Mouse (Mus musculus): ENCODE measurements at regions not wholly inside any gene's neighbourhood (a gene's known extent, or its start where the extent isn't known, plus 50 kb on each side); places are given as distances from the start of the nearest gene placed in this dataset.
"Not testable (repeated sequence)": the region's sequence is repeated elsewhere in the genome, so short reads cannot be mapped to it uniquely, and the experiment has no call there.

GRCm38 (mm10) chr10:69046008-69046555 lies 105.2 kb upstream of the Rhobtb1 start:
- H3K4me2 ChIP-seq: no peak overlapping the region
- no peak overlapping the region for H3K27ac ChIP-seq
- WGBS: 52% methylated on average over 10 of the region's 10 CpGs
- no peak overlapping the region for H3K4me3 ChIP-seq
- H3K9me3 ChIP-seq (replicated peaks): no peaks in the 10 kb centered on the region
- no peaks in the 10 kb centered on the region for H3K27me3 ChIP-seq
- ATAC-seq (replicated peaks; ENCODE audit: insufficient number of reproducible peaks, insufficient read depth, low FRiP score, low read depth): no peak
- H3K4me1 ChIP-seq (replicated peaks): no peaks in the 10 kb centered on the region
- H3K36me3 ChIP-seq: no peaks in the 10 kb centered on the region
- no peak overlapping the region for H3K9ac ChIP-seq

GRCm38 (mm10) chr10:69078008-69078407 lies 73.2 kb upstream of the Rhobtb1 start:
- H3K4me3 ChIP-seq: no peak overlapping the region
- H3K36me3 ChIP-seq: no peaks in the 10 kb centered on the region
- 66% methylated on average over 11 of the region's 11 CpGs for WGBS
- H3K4me1 ChIP-seq (replicated peaks): no peaks in the 10 kb centered on the region
- H3K27me3 ChIP-seq: no peaks in the 10 kb centered on the region
- H3K4me2 ChIP-seq: no peak overlapping the region
- ATAC-seq (replicated peaks; ENCODE audit: insufficient number of reproducible peaks, insufficient read depth, low FRiP score, low read depth): no peak
- no peaks in the 10 kb centered on the region for H3K9me3 ChIP-seq (replicated peaks)
- no peak overlapping the region for H3K9ac ChIP-seq
- no peak overlapping the region for H3K27ac ChIP-seq

- no peak overlapping the region for H3K4me2 ChIP-seq
- H3K9me3 ChIP-seq (replicated peaks): no peaks in the 10 kb centered on the region
- ATAC-seq (replicated peaks; ENCODE audit: insufficient number of reproducible peaks, insufficient read depth, low FRiP score, low read depth): no peak
- WGBS: 67% methylated on average over 1 of the region's 1 CpGs
- no peaks in the 10 kb centered on the region for H3K27me3 ChIP-seq
- H3K9ac ChIP-seq: no peak overlapping the region
- no peaks in the 10 kb centered on the region for H3K36me3 ChIP-seq
- H3K4me3 ChIP-seq: no peak overlapping the region
- no peaks in the 10 kb centered on the region for H3K4me1 ChIP-seq (replicated peaks)
- no peak overlapping the region for H3K27ac ChIP-seq
These were observed 65.0 kb upstream of the Rhobtb1 start for GRCm38 (mm10) chr10:69086184-69086583.

GRCm38 (mm10) chr10:69091872-69092271 lies 59.4 kb upstream of the Rhobtb1 start:
- 69% methylated on average over 3 of the region's 3 CpGs for WGBS
- Histone ChIP-seq H3K4me2 (no peak overlapping the region), H3K9ac (no peak overlapping the region), H3K9me3 (replicated peaks) (no peaks in the 10 kb centered on the region), H3K4me1 (replicated peaks) (no peaks in the 10 kb centered on the region), H3K27me3 (no peaks in the 10 kb centered on the region), H3K4me3 (no peak overlapping the region), H3K36me3 (no peaks in the 10 kb centered on the region), H3K27ac (no peak overlapping the region)
- no peak for ATAC-seq (replicated peaks; ENCODE audit: insufficient number of reproducible peaks, insufficient read depth, low FRiP score, low read depth)

- no peak for ATAC-seq (replicated peaks; ENCODE audit: insufficient number of reproducible peaks, insufficient read depth, low FRiP score, low read depth)
- Histone ChIP-seq H3K9ac (no peak overlapping the region), H3K36me3 (no peaks in the 10 kb centered on the region), H3K27me3 (no peaks in the 10 kb centered on the region), H3K4me1 (replicated peaks) (peaks cover 7% of the 10 kb centered on the region), H3K9me3 (replicated peaks) (no peaks in the 10 kb centered on the region), H3K27ac (no peak overlapping the region), H3K4me2 (no peak overlapping the region), H3K4me3 (no peak overlapping the region)
- 74% methylated on average over 3 of the region's 3 CpGs for WGBS
These were observed 51.2 kb upstream of the Rhobtb1 start for GRCm38 (mm10) chr10:69100021-69100420.

- not testable (repeated sequence) for H3K4me2 ChIP-seq; H3K4me1 ChIP-seq (replicated peaks); H3K4me3 ChIP-seq; H3K27ac ChIP-seq; H3K9me3 ChIP-seq (replicated peaks); H3K27me3 ChIP-seq; H3K9ac ChIP-seq; H3K36me3 ChIP-seq; ATAC-seq (replicated peaks; ENCODE audit: insufficient number of reproducible peaks, insufficient read depth, low FRiP score, low read depth)
- WGBS: 61% methylated on average over 16 of the region's 16 CpGs
These were observed 50.5 kb upstream of the Rhobtb1 start for GRCm38 (mm10) chr10:69100742-69101141.

Measured in heart, embryonic 15.5 days (tissue).